Mouse (Mus musculus) cortical plate, adult 2 months (tissue): ENCODE measurements around the gene Car6.

Source experiments
- CTCF ChIP-seq: fragments of 200-500 bp; IDR thresholded peaks from 2 replicates; pipeline ENCODE4 v1.5.1; 2011; ENCODE audit warnings: mild to moderate bottlenecking, control low read depth, low read length; ENCODE audit not compliant: insufficient read depth; ENCODE audit errors: extremely low read depth
- POLR2A ChIP-seq: fragments of 200-500 bp; IDR thresholded peaks from 2 replicates; pipeline ENCODE4 v1.6.1; 2011; ENCODE audit warnings: mild to moderate bottlenecking, low read length, control low read depth; ENCODE audit not compliant: insufficient read depth; ENCODE audit errors: extremely low read depth

- no peak for TF ChIP-seq POLR2A
- TF ChIP-seq CTCF = no peak
Observed at GRCm38 (mm10) chr4:150239087-150239480, 38.0 kb upstream of the Car6 start.
